Mouse (Mus musculus) testis, postnatal 14 days (tissue): ENCODE data around the gene Il3ra.

Experiments used
- DNase-seq: peaks from one replicate; pipeline ENCODE4 v3.0.0; 2021; ENCODE audit warnings: low spot score

The Il3ra gene

DNA sequence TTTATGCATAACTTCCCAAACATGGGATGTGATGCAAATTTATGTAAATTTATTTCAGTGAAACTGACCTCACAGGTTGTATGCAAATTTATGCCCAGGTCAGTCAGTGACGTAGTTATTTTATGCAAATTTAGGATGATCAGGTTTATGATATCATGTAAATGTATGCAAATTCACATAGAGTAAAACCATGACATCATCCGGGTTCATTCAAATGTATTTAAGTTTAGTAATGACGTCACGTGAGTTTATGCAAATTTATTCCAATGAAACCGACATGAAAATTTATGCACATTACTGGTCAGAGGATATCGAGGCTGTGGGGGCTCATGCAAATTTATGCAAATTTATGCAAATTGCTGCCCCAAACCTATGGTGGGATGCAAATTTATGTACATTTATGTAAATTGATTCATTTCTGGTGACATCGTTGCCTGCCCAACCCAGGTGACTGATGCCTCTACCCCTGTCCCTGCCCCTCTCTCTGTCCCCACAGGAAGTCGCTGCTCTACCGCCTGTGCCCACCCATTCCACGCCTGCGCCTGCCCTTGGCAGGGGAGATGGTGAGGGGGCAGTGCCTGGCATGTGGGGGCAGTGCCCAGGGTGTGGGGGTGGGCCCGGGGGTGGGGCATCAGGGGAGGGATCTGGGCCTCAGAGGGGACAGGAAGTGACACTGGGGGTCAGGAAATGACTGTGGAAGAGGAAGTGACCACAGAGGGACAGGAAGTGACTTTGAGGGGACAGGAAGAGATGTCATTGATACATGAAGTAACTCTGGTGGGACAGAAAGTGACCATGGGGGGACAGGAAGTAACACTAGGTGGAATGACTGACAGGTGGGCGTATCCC, 8.7 kb downstream of the Il3ra start:
- no peak for DNase-seq

DNA sequence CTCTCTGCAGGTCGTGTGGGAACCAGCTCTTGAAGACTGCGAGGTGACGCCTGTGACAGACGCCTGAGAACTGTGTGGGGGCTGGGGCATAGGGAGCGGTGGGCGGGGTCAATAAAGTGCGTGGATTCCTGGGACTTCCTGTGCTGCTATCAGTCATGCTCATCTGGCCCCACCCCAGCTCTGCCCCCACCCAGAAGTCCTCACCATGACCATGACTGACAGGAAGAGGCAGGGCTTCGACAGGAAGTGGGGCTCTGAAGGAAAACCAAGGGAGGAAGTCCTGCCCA, 9.2 kb downstream of the Il3ra start:
- no peak for DNase-seq

DNA sequence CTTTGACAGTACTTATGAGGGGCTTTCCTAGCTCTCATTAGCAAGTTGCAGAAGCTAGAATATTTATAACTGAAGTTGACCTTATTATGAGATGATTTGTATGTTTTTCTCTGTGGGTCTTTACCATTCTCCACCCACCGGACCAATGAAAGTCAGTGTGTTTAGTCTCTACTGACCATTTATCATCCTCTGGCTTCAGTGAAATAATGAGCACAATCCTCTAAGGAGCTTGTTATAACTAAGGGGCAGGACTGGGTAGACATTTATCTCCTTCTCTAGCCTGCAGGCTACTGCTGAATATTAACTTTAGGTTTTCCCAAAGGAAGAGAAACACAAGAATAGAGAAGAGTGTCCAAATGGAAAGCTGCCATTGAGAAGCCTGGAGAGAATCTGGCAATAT, 49.5 kb downstream of the Il3ra start:
- DNase-seq = no peak

DNA sequence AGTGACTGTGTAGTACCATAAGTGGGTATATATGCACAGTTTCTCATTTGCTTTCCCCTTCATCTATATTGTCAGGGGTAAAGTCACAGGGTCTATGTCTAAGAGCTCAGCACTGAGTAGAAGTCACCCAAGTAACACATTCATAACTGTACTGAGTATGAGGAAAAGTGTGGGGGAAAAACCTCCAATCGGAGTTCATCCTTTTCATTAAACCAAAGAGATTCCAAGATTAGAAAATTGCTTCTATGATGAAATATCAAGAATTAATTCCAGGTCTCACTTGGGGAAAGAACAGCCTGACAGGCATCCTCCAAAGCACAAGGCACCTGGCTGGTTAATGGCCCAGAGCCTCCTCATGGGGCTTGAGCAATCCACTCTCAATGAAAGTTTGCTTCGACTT, 54.9 kb downstream of the Il3ra start, which contains the start of gene Olfr721-ps1:
Gene Olfr721-ps1 (plus strand): TSS at position 301 of the 400 bp plus-strand sequence.
- DNase-seq = no peak
